Mouse (Mus musculus): Measurements from ENCODE around the gene Gm48552.

DNA sequence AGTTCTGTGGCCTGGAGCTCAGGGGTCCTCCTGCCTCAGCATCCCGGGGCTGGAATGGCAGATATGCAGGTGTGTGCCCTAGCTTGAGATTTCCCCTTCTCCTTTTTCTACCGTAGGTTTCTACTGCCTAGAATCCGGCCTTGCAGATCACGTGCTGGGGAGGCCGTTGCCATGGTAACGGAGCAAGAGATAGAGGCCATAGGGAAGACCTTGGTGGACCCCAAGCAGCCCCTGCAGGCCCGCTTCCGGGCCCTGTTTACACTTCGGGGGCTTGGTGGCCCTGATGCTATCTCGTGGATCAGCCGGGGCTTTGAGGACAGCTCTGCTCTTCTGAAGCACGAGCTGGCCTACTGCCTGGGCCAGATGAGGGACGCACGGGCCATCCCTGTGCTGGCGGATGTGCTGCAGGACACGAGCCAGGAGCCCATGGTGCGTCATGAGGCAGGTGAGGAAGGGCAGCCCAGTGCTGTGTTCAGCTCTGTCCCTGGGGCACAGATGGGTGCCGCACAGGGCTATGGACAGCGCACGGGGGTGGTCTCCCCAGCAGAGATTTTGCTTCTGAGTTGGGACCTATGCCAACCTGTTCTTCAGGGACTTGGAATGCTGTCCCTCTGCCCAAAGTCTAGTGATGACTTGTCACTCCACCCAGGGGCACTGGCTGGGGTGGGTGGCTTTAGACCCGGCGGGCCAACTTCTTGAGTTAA is 3.0 kb upstream of the Gm48552 start:
- TF ChIP-seq POLR2A (IDR thresholded peaks at IDR 0.05; ENCODE audit: low read depth, low read length) (no peak), CTCF (conservative IDR thresholded peaks at IDR 0.05; ENCODE audit: insufficient read depth, insufficient read length, low read depth, low read length) (no peak)

Data from kidney, adult 2 months (tissue).